28 mouse cellular contexts compared by ENCODE assay signal in the genomic region with DNA sequence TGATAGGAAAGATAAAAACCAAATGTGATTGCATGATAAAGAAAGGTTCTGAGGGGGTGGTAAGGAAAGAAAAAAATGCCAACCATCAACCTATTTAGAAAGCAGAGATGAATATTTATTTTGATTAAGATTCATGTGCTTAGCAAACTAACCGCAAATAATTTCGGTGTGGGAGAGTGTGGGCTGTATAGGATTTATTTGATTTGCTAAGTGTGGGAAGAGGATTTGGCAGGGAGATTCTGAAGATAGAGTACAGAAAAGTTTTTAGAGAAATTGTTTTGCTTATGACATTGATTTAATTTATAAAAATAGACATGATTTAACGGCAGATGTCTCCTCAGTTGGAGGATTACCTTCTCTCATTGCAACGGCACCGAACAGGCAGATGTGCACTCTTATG.
A peak's percentile ranks its signal among the peaks of the same experiment; 100 is the strongest.
DNase-seq lines count a peak whose midpoint lies in the region; ATAC-seq and TF ChIP-seq lines count a peak whose summit lies in the region.
"Had no signal": no experiment of that assay in that cellular context is flagged by ENCODE, and none has a peak within 500 bp of the region (broad histone marks: within the 10 kb centered on the region; RNA-seq: fewer than 3 reads in every experiment).

No protein-coding gene starts in this region.

- no peaks in the 10 kb centered on the region for H3K9me3 ChIP-seq in heart, postnatal 0 days (replicated peaks; ENCODE audit: control insufficient read depth, low read length)
- H3K9me3 ChIP-seq in lung, embryonic 16.5 days (ENCODE audit: control insufficient read depth, low read length), result no peaks in the 10 kb centered on the region
- H3K9me3 ChIP-seq in embryonic facial prominence, embryonic 15.5 days (replicated peaks), result no peaks in the 10 kb centered on the region
- H3K9me3 ChIP-seq: heart, embryonic 13.5 days; hindbrain, embryonic 15.5 days; limb, embryonic 12.5 days; liver, embryonic 15.5 days; midbrain, embryonic 13.5 days; neural tube, embryonic 15.5 days had no signal

- no peak for TF ChIP-seq EP300 in heart, postnatal 0 days (IDR thresholded peaks at IDR 0.05; ENCODE audit: low read depth)

- intact Hi-C loops in left cerebral cortex, postnatal 4 days (cut with DNase I), result no loop called here

- no peak for TF ChIP-seq CTCF in heart, postnatal 0 days (IDR thresholded peaks at IDR 0.05; ENCODE audit: low read depth)

- no peak for ATAC-seq in heart, postnatal 0 days (ENCODE audit: insufficient read depth, low read depth)
- no peak for ATAC-seq in lung, embryonic 16.5 days (ENCODE audit: low read depth)
- ATAC-seq in embryonic facial prominence, embryonic 15.5 days (ENCODE audit: insufficient number of reproducible peaks, low FRiP score, low TSS enrichment, low read depth), result no peak
- ATAC-seq: forebrain, embryonic 14.5 days; midbrain, embryonic 13.5 days had no signal

- no peaks in the 10 kb centered on the region for H3K36me3 ChIP-seq in heart, postnatal 0 days (replicated peaks; ENCODE audit: control insufficient read depth, insufficient read depth, low read length)
- H3K36me3 ChIP-seq in lung, embryonic 16.5 days (ENCODE audit: control insufficient read depth, insufficient read depth, low read length), result no peaks in the 10 kb centered on the region
- H3K36me3 ChIP-seq in embryonic facial prominence, embryonic 15.5 days, result no peaks in the 10 kb centered on the region
- H3K36me3 ChIP-seq in myocyte (ENCODE audit: control insufficient read depth, insufficient read depth), result no peaks in the 10 kb centered on the region
- H3K36me3 ChIP-seq: heart, embryonic 13.5 days; hindbrain, embryonic 15.5 days; limb, embryonic 12.5 days; liver, embryonic 15.5 days; midbrain, embryonic 13.5 days; neural tube, embryonic 15.5 days had no signal

- H3K9ac ChIP-seq in heart, postnatal 0 days (replicated peaks; ENCODE audit: low read depth, low read length), result no peak overlapping the region
- H3K9ac ChIP-seq in lung, embryonic 16.5 days (ENCODE audit: low read length), result no peak overlapping the region
- H3K9ac ChIP-seq in embryonic facial prominence, embryonic 15.5 days, result no peak overlapping the region
- H3K9ac ChIP-seq: heart, embryonic 13.5 days; hindbrain, embryonic 15.5 days; limb, embryonic 12.5 days; liver, embryonic 15.5 days; midbrain, embryonic 13.5 days; neural tube, embryonic 15.5 days had no signal

- no peak overlapping the region for H3K4me3 ChIP-seq in heart, postnatal 0 days (ENCODE audit: low read depth, low read length)
- H3K4me3 ChIP-seq in lung, embryonic 16.5 days (ENCODE audit: low read length), result no peak overlapping the region
- no peak overlapping the region for H3K4me3 ChIP-seq in embryonic facial prominence, embryonic 15.5 days (replicated peaks)
- H3K4me3 ChIP-seq in myocyte, result no peak overlapping the region
- H3K4me3 ChIP-seq: gastrocnemius, adult 2 months; heart, adult 2 months; heart, embryonic 13.5 days; hindbrain, embryonic 15.5 days; limb, embryonic 12.5 days; liver, embryonic 15.5 days; midbrain, embryonic 13.5 days; neural tube, embryonic 15.5 days had no signal

- no peak overlapping the region for H3K4me2 ChIP-seq in heart, postnatal 0 days (ENCODE audit: low read depth, low read length)
- no peak overlapping the region for H3K4me2 ChIP-seq in lung, embryonic 16.5 days (ENCODE audit: low read depth, low read length)
- no peak overlapping the region for H3K4me2 ChIP-seq in embryonic facial prominence, embryonic 15.5 days (replicated peaks)
- H3K4me2 ChIP-seq in myocyte (ENCODE audit: low read depth), result peak overlapping the region; percentile 8
- H3K4me2 ChIP-seq: heart, embryonic 13.5 days; hindbrain, embryonic 15.5 days; limb, embryonic 12.5 days; liver, embryonic 15.5 days; midbrain, embryonic 13.5 days; neural tube, embryonic 15.5 days had no signal

- TF ChIP-seq POLR2A in myocyte (IDR thresholded peaks at IDR 0.05; ENCODE audit: insufficient read length, low read depth), result no peak

- H3K27me3 ChIP-seq in heart, postnatal 0 days (ENCODE audit: control insufficient read depth, insufficient read depth, low read length), result no peaks in the 10 kb centered on the region
- no peaks in the 10 kb centered on the region for H3K27me3 ChIP-seq in lung, embryonic 16.5 days (ENCODE audit: control insufficient read depth, insufficient read depth, low read depth, low read length)
- no peaks in the 10 kb centered on the region for H3K27me3 ChIP-seq in embryonic facial prominence, embryonic 15.5 days
- no peaks in the 10 kb centered on the region for H3K27me3 ChIP-seq in myocyte (ENCODE audit: control insufficient read depth, insufficient read depth, insufficient read length)
- H3K27me3 ChIP-seq: heart, embryonic 13.5 days; hindbrain, embryonic 15.5 days; limb, embryonic 12.5 days; liver, embryonic 15.5 days; neural tube, embryonic 15.5 days had no signal

- 76% methylated on average over 5 of the region's 5 CpGs for WGBS in heart, postnatal 0 days
- 44% methylated on average over 5 of the region's 5 CpGs for WGBS in lung, embryonic 16.5 days
- 53% methylated on average over 5 of the region's 5 CpGs for WGBS in embryonic facial prominence, embryonic 15.5 days

- H3K79me2 ChIP-seq in myocyte (ENCODE audit: control insufficient read depth, insufficient read depth), result no peaks in the 10 kb centered on the region

- H3ac ChIP-seq in myocyte (ENCODE audit: control insufficient read depth, insufficient read length), result no peak overlapping the region

- DNase-seq in heart, postnatal 0 days (ENCODE audit: low spot score), result no peak
- DNase-seq in heart, adult 18-20 months, result no peak
- no peak for DNase-seq in lung, postnatal 36 days
- DNase-seq in kidney, postnatal 10 days, result no peak
- no peak for DNase-seq in left cerebral cortex, postnatal 4 days
- DNase-seq: adrenal gland, postnatal 25 days; B cell, adult 2 months; cerebellum, adult 18-20 months; cerebellum, postnatal 10 days; gastrocnemius, adult 2 months; gastrocnemius, postnatal 36 days; heart, adult 2 months; heart, postnatal 4 days; kidney, adult 8-10 months; lung, postnatal 4 days; retina, postnatal 1 day; spleen, adult 18-20 months; thymus, postnatal 14 days had no signal

- H3K4me1 ChIP-seq in heart, postnatal 0 days (ENCODE audit: control insufficient read depth, insufficient read depth), result no peaks in the 10 kb centered on the region
- H3K4me1 ChIP-seq in lung, embryonic 16.5 days (replicated peaks; ENCODE audit: control insufficient read depth, insufficient read depth, low read length), result peaks cover 2% of the 10 kb centered on the region
- peaks cover 12% of the 10 kb centered on the region; the same call in 1 of the 2 replicates for H3K4me1 ChIP-seq in embryonic facial prominence, embryonic 15.5 days
- H3K4me1 ChIP-seq: hindbrain, embryonic 15.5 days; limb, embryonic 12.5 days; liver, embryonic 15.5 days; midbrain, embryonic 13.5 days; neural tube, embryonic 15.5 days had no signal

- H3K27ac ChIP-seq in heart, postnatal 0 days (ENCODE audit: low read depth), result 0 out of 2 replicates have a peak overlapping the region, but pooled peaks have one; percentile 74
- peak overlapping the region; percentile 89 for H3K27ac ChIP-seq in lung, embryonic 16.5 days (ENCODE audit: low read length)
- peak overlapping the region; percentile 77 for H3K27ac ChIP-seq in embryonic facial prominence, embryonic 15.5 days (replicated peaks)
- H3K27ac ChIP-seq: gastrocnemius, adult 2 months; hindbrain, embryonic 15.5 days; limb, embryonic 12.5 days; liver, embryonic 15.5 days; midbrain, embryonic 13.5 days; neural tube, embryonic 15.5 days had no signal

TF ChIP-seq in myocyte, 11 proteins besides CTCF, POLR2A, EP300 and RAD21:
- TF ChIP-seq CEBPB (IDR thresholded peaks at IDR 0.05; ENCODE audit: insufficient read depth, poor library complexity, severe bottlenecking) (no peak), E2F4 (IDR thresholded peaks at IDR 0.05; ENCODE audit: insufficient read depth) (no peak), MAX (IDR thresholded peaks at IDR 0.05; ENCODE audit: low read depth) (no peak), POLR2AphosphoS2 (IDR thresholded peaks at IDR 0.05; ENCODE audit: insufficient read length, low read depth) (no peak), TCF12 (IDR thresholded peaks at IDR 0.05; ENCODE audit: insufficient read depth, poor library complexity, severe bottlenecking) (no peak), TCF3 (IDR thresholded peaks at IDR 0.05; ENCODE audit: insufficient read length, low read depth) (no peak), SRF (IDR thresholded peaks at IDR 0.05; ENCODE audit: control insufficient read depth, insufficient read length, low read depth) (no peak), MYOD1 (IDR thresholded peaks at IDR 0.05; ENCODE audit: control insufficient read depth in 1 of 3, insufficient read length in 2 of 3, low read depth in 2 of 3) (no peak), USF1 (IDR thresholded peaks at IDR 0.05; ENCODE audit: low read depth) (no peak), MYOG (IDR thresholded peaks at IDR 0.05; ENCODE audit: control insufficient read depth in 1 of 3, insufficient read depth in 1 of 3, insufficient read length in 2 of 3, low read depth in 2 of 3) (no peak), REST (IDR thresholded peaks at IDR 0.05; ENCODE audit: insufficient read depth, insufficient read length) (no peak)
